Mouse (Mus musculus): ENCODE measurements around the gene Slain1. TPM values are rescaled to one million over a fixed set of nuclear protein-coding genes. Genes with fewer than 3 reads are reported as not detected.

Slain1 gene
- polyA plus RNA-seq, 2 experiments: 0.22 to 0.27 TPM

DNA sequence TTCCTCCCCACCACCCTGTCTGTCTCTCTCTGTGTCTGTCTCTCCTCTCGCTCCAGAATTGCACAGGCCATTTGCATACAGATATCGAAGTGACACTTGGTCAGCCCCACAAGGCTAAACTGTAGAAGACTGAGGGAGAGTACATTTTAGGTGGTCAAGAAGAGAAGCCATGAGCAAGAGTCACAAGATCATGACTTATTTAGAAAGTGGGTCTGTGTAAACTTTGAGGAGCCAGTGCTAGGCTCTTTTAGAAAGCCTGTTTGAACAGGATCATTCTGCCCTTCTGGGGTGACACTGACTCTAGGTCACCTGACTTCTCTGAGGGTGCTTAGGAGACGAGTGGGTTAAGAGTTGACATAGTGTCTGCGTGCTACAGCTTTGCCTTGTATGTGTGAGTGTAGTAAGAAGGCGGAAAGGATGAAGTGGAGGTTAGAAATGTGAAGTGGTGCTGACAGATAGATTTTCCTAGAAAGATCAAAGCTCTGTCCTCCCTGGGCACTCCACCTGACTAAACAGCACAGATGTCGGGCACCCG lies 30.3 kb downstream of the Slain1 start:
- Histone ChIP-seq H3K4me2 (ENCODE audit: low read depth) (no peak overlapping the region), H3K36me3 (replicated peaks; ENCODE audit: control insufficient read depth, insufficient read depth, low read depth) (no peaks in the 10 kb centered on the region), H3K27ac (no peak overlapping the region), H3K9me3 (ENCODE audit: control insufficient read depth, low read length) (no peaks in the 10 kb centered on the region), H3K27me3 (ENCODE audit: control insufficient read depth, insufficient read depth, low read length) (no peaks in the 10 kb centered on the region), H3K4me3 (ENCODE audit: insufficient read depth in 1 of 2, low read depth in 2 of 2, low read length in 2 of 2) (no peak overlapping the region), H3K9ac (replicated peaks) (no peak overlapping the region), H3K4me1 (replicated peaks; ENCODE audit: control insufficient read depth in 2 of 2, insufficient read depth in 2 of 2, low read length in 1 of 2) (no peaks in the 10 kb centered on the region)
- no peak for ATAC-seq (ENCODE audit: insufficient read depth)
- TF ChIP-seq CTCF (IDR thresholded peaks at IDR 0.05; ENCODE audit: low read depth): no peak
- TF ChIP-seq EP300 (IDR thresholded peaks at IDR 0.05; ENCODE audit: low read depth): no peak
- WGBS (ENCODE audit: insufficient replicate concordance): 60% methylated on average over 7 of the region's 7 CpGs
- no peak for DNase-seq (ENCODE audit: low read depth in 3 of 3, low spot score in 3 of 3)

DNA sequence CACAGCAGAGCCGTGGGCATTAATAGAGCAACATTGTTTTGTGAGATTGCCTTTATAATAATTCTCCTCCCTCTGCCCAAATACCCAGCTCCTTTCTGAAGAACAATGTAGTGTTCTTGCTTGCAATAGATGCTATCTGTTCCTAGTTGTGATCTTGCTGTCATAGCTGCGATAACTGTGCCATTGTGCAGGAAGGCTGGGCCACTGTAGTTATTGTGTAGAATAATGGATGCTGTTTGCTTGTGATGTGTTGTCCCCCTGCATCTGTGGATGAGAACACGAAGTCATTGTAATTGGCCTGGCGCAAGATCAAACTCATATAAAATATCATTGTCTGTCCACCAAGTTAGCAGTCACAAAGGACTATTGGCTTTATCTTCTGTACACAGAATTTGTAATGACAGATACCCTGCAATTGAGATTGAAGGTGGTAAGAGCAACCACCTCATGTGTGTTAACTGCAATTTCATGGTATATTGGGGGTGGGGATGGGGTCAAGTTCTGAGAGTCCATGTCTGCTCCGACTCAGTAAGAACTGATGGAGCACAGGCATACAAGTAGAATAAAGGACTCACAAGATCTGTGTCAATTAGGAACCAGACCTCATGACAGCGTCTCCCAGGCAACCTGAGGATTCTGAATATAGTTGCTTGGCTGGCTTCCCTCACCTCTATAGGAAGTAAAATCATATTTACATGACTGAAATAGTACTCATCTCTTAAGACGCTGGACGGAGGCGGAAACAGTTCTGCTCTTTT lies 32.8 kb downstream of the Slain1 start:
- TF ChIP-seq CTCF (IDR thresholded peaks at IDR 0.05; ENCODE audit: low read depth) (no peak), EP300 (IDR thresholded peaks at IDR 0.05; ENCODE audit: low read depth) (no peak)
- WGBS (ENCODE audit: insufficient replicate concordance): 63% methylated on average over 9 of the region's 9 CpGs
- no peak overlapping the region for H3K9ac ChIP-seq (replicated peaks)
- ATAC-seq (ENCODE audit: insufficient read depth): no peak
- no peaks in the 10 kb centered on the region for H3K36me3 ChIP-seq (replicated peaks; ENCODE audit: control insufficient read depth, insufficient read depth, low read depth)
- H3K9me3 ChIP-seq (ENCODE audit: control insufficient read depth, low read length): no peaks in the 10 kb centered on the region
- no peak overlapping the region for H3K4me2 ChIP-seq (ENCODE audit: low read depth)
- H3K27me3 ChIP-seq (ENCODE audit: control insufficient read depth, insufficient read depth, low read length): no peaks in the 10 kb centered on the region
- no peaks in the 10 kb centered on the region for H3K4me1 ChIP-seq (replicated peaks; ENCODE audit: control insufficient read depth in 2 of 2, insufficient read depth in 2 of 2, low read length in 1 of 2)
- no peak overlapping the region for H3K27ac ChIP-seq
- no peak overlapping the region for H3K4me3 ChIP-seq (ENCODE audit: insufficient read depth in 1 of 2, low read depth in 2 of 2, low read length in 2 of 2)
- DNase-seq (ENCODE audit: low read depth in 3 of 3, low spot score in 3 of 3): no peak

DNA sequence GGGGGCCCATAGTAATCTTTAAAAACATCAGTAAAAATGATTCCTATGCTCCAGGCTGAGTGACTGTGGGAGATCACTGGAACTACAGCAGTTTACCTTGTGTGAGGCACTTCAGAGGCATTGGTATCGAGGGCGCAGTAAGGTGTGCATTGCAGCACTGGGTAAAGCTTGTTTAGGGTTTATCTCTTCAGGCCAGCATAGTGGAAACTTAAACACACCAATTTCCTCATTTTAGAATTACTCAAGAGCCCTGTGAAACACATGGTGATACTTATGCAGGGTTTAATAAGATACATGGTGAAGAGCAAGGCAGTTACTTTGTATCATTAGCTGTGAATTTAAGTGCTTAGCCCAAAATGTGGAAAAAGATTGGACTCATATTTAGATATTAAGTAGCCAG lies 37.0 kb downstream of the Slain1 start:
- Histone ChIP-seq H3K9me3 (ENCODE audit: control insufficient read depth, low read length) (no peaks in the 10 kb centered on the region), H3K36me3 (replicated peaks; ENCODE audit: control insufficient read depth, insufficient read depth, low read depth) (no peaks in the 10 kb centered on the region), H3K4me2 (ENCODE audit: low read depth) (no peak overlapping the region), H3K27ac (no peak overlapping the region), H3K4me1 (replicated peaks; ENCODE audit: control insufficient read depth in 2 of 2, insufficient read depth in 2 of 2, low read length in 1 of 2) (no peaks in the 10 kb centered on the region), H3K9ac (replicated peaks) (no peak overlapping the region), H3K4me3 (ENCODE audit: insufficient read depth in 1 of 2, low read depth in 2 of 2, low read length in 2 of 2) (no peak overlapping the region), H3K27me3 (ENCODE audit: control insufficient read depth, insufficient read depth, low read length) (no peaks in the 10 kb centered on the region)
- no peak for DNase-seq (ENCODE audit: low read depth in 3 of 3, low spot score in 3 of 3)
- 71% methylated on average over 2 of the region's 2 CpGs for WGBS (ENCODE audit: insufficient replicate concordance)
- no peak for ATAC-seq (ENCODE audit: insufficient read depth)
- TF ChIP-seq CTCF (IDR thresholded peaks at IDR 0.05; ENCODE audit: low read depth) (no peak), EP300 (IDR thresholded peaks at IDR 0.05; ENCODE audit: low read depth) (no peak)

DNA sequence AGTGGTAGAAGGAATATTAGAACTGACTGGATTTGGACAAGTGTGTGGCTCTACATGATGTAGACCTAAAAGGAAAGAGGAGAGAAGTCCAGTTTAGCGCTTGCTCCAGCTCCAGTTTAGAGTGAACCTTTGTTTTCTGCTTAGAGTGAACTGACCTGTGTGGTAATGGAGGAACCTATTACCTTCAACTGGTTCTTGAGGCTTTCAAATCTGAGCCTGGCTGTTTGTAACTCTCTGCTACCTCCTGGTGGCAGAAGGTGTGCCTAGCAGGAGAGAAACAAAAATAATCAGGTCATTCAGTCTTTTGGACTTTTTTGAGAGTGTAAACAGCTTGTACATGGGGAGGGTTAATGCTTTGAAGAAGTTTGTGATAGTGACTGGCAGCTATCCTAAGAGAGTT lies 44.3 kb downstream of the Slain1 start:
- whole genome bisulfite sequencing (ENCODE audit: insufficient replicate concordance): 21% methylated on average over 1 of the region's 1 CpGs
- Histone ChIP-seq H3K27me3 (ENCODE audit: control insufficient read depth, insufficient read depth, low read length) (no peaks in the 10 kb centered on the region), H3K9ac (replicated peaks) (no peak overlapping the region), H3K4me1 (replicated peaks; ENCODE audit: control insufficient read depth in 2 of 2, insufficient read depth in 2 of 2, low read length in 1 of 2) (no peaks in the 10 kb centered on the region), H3K9me3 (ENCODE audit: control insufficient read depth, low read length) (no peaks in the 10 kb centered on the region), H3K4me2 (ENCODE audit: low read depth) (no peak overlapping the region), H3K4me3 (ENCODE audit: insufficient read depth in 1 of 2, low read depth in 2 of 2, low read length in 2 of 2) (no peak overlapping the region), H3K36me3 (replicated peaks; ENCODE audit: control insufficient read depth, insufficient read depth, low read depth) (no peaks in the 10 kb centered on the region), H3K27ac (no peak overlapping the region)
- TF ChIP-seq CTCF (IDR thresholded peaks at IDR 0.05; ENCODE audit: low read depth) (peak; percentile 66), EP300 (IDR thresholded peaks at IDR 0.05; ENCODE audit: low read depth) (no peak)
- ATAC-seq (ENCODE audit: insufficient read depth) (no peak), DNase-seq (ENCODE audit: low read depth in 3 of 3, low spot score in 3 of 3) (no peak)

GRCm38 (mm10) chr14:103695620-103696019 lies 45.6 kb downstream of the Slain1 start:
- Histone ChIP-seq H3K4me3 (ENCODE audit: insufficient read depth in 1 of 2, low read depth in 2 of 2, low read length in 2 of 2) (no peak overlapping the region), H3K36me3 (replicated peaks; ENCODE audit: control insufficient read depth, insufficient read depth, low read depth) (no peaks in the 10 kb centered on the region), H3K4me1 (replicated peaks; ENCODE audit: control insufficient read depth in 2 of 2, insufficient read depth in 2 of 2, low read length in 1 of 2) (no peaks in the 10 kb centered on the region), H3K4me2 (ENCODE audit: low read depth) (no peak overlapping the region), H3K9ac (replicated peaks) (no peak overlapping the region), H3K9me3 (ENCODE audit: control insufficient read depth, low read length) (no peaks in the 10 kb centered on the region), H3K27ac (no peak overlapping the region), H3K27me3 (ENCODE audit: control insufficient read depth, insufficient read depth, low read length) (no peaks in the 10 kb centered on the region)
- TF ChIP-seq CTCF (IDR thresholded peaks at IDR 0.05; ENCODE audit: low read depth) (no peak), EP300 (IDR thresholded peaks at IDR 0.05; ENCODE audit: low read depth) (no peak)
- 67% methylated on average over 3 of the region's 3 CpGs for WGBS (ENCODE audit: insufficient replicate concordance)
- DNase-seq (ENCODE audit: low read depth in 3 of 3, low spot score in 3 of 3) (no peak), ATAC-seq (ENCODE audit: insufficient read depth) (no peak)
